Mouse (Mus musculus): ENCODE measurements around the gene Acbd4. TPM values are rescaled to one million over a fixed set of nuclear protein-coding genes. Genes with fewer than 3 reads are reported as not detected.

Acbd4 gene
- polyA plus RNA-seq, 1 experiment, result 4.5 TPM

- TF ChIP-seq POLR2A (IDR thresholded peaks at IDR 0.05; ENCODE audit: borderline replicate concordance, extremely low read depth, insufficient read depth, insufficient read length, poor library complexity, severe bottlenecking) (no peak), CTCF (IDR thresholded peaks at IDR 0.05; ENCODE audit: borderline replicate concordance, extremely low read depth, insufficient read depth, insufficient read length) (no peak)
Measured at GRCm38 (mm10) chr11:103093862-103094833, 7.3 kb upstream of the Acbd4 start.

GRCm38 (mm10) chr11:103095107-103095670, 6.3 kb upstream of the Acbd4 start:
- no peak for DNase-seq (ENCODE audit: low read depth)
- TF ChIP-seq POLR2A (IDR thresholded peaks at IDR 0.05; ENCODE audit: borderline replicate concordance, extremely low read depth, insufficient read depth, insufficient read length, poor library complexity, severe bottlenecking) (no peak), CTCF (IDR thresholded peaks at IDR 0.05; ENCODE audit: borderline replicate concordance, extremely low read depth, insufficient read depth, insufficient read length) (no peak)

More at GRCm38 (mm10) chr11:103093862-103094833, 7.3 kb upstream of the Acbd4 start:
- DNase-seq (ENCODE audit: low read depth), result no peak

GRCm38 (mm10) chr11:103095801-103096200, 5.7 kb upstream of the Acbd4 start:
- TF ChIP-seq CTCF (IDR thresholded peaks at IDR 0.05; ENCODE audit: borderline replicate concordance, extremely low read depth, insufficient read depth, insufficient read length), result no peak
- TF ChIP-seq POLR2A (IDR thresholded peaks at IDR 0.05; ENCODE audit: borderline replicate concordance, extremely low read depth, insufficient read depth, insufficient read length, poor library complexity, severe bottlenecking), result no peak
- DNase-seq (ENCODE audit: low read depth), result no peak

GRCm38 (mm10) chr11:103096979-103097894, 4.2 kb upstream of the Acbd4 start:
- TF ChIP-seq POLR2A (IDR thresholded peaks at IDR 0.05; ENCODE audit: borderline replicate concordance, extremely low read depth, insufficient read depth, insufficient read length, poor library complexity, severe bottlenecking) (no peak), CTCF (IDR thresholded peaks at IDR 0.05; ENCODE audit: borderline replicate concordance, extremely low read depth, insufficient read depth, insufficient read length) (no peak)
- peak; percentile 26 for DNase-seq (ENCODE audit: low read depth)

- DNase-seq (ENCODE audit: low read depth), result no peak
- no peak for TF ChIP-seq POLR2A (IDR thresholded peaks at IDR 0.05; ENCODE audit: borderline replicate concordance, extremely low read depth, insufficient read depth, insufficient read length, poor library complexity, severe bottlenecking)
- no peak for TF ChIP-seq CTCF (IDR thresholded peaks at IDR 0.05; ENCODE audit: borderline replicate concordance, extremely low read depth, insufficient read depth, insufficient read length)
Measured at GRCm38 (mm10) chr11:103098531-103099190, 2.8 kb upstream of the Acbd4 start.

- TF ChIP-seq POLR2A (IDR thresholded peaks at IDR 0.05; ENCODE audit: borderline replicate concordance, extremely low read depth, insufficient read depth, insufficient read length, poor library complexity, severe bottlenecking) (no peak), CTCF (IDR thresholded peaks at IDR 0.05; ENCODE audit: borderline replicate concordance, extremely low read depth, insufficient read depth, insufficient read length) (no peak)
- DNase-seq (ENCODE audit: low read depth), result no peak
Measured at GRCm38 (mm10) chr11:103099352-103099940, 2.0 kb upstream of the Acbd4 start.

- DNase-seq (ENCODE audit: low read depth), result no peak
- TF ChIP-seq POLR2A (IDR thresholded peaks at IDR 0.05; ENCODE audit: borderline replicate concordance, extremely low read depth, insufficient read depth, insufficient read length, poor library complexity, severe bottlenecking) (no peak), CTCF (IDR thresholded peaks at IDR 0.05; ENCODE audit: borderline replicate concordance, extremely low read depth, insufficient read depth, insufficient read length) (no peak)
Measured at GRCm38 (mm10) chr11:103100361-103100760, 1.1 kb upstream of the Acbd4 start.

GRCm38 (mm10) chr11:103101866-103102501, 502 bp downstream of the Acbd4 start:
- peak; percentile 62 for DNase-seq (ENCODE audit: low read depth)
- TF ChIP-seq POLR2A (IDR thresholded peaks at IDR 0.05; ENCODE audit: borderline replicate concordance, extremely low read depth, insufficient read depth, insufficient read length, poor library complexity, severe bottlenecking) (no peak), CTCF (IDR thresholded peaks at IDR 0.05; ENCODE audit: borderline replicate concordance, extremely low read depth, insufficient read depth, insufficient read length) (no peak)

GRCm38 (mm10) chr11:103102725-103103349, 1.4 kb downstream of the Acbd4 start:
- TF ChIP-seq CTCF (IDR thresholded peaks at IDR 0.05; ENCODE audit: borderline replicate concordance, extremely low read depth, insufficient read depth, insufficient read length), result peak; percentile 100
- TF ChIP-seq POLR2A (IDR thresholded peaks at IDR 0.05; ENCODE audit: borderline replicate concordance, extremely low read depth, insufficient read depth, insufficient read length, poor library complexity, severe bottlenecking), result no peak
- DNase-seq (ENCODE audit: low read depth), result peak; percentile 95
